In the genomic region with DNA sequence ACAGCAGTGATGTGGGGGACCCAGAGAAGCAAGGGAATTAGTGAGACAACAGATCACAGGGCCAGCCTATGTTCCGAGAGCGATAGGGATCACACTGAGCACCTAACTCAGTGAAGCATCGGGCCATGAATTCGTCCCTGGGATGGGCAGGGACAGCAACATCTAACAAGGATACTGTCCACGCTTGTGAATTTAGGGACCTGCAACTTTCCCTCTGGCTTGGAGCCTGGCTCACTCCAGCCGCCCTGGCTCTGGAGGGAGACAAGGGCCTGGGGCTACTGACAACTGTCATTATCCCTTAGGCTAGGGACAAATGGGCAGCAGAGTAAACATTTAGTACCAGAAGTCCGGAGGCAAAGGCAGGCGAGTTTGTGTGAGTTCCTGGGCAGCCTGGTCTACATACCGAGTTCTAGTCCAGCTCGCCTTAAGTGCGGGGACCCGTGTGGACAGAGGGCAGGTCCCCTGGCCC, we compare ENCODE assay signal across 9 mouse cellular contexts. TPM values are rescaled to one million over a fixed set of nuclear protein-coding genes. Genes with fewer than 3 reads are reported as not detected.
A peak's percentile ranks its signal among the peaks of the same experiment; 100 is the strongest.
DNase-seq lines count a peak whose midpoint lies in the region; ATAC-seq and TF ChIP-seq lines count a peak whose summit lies in the region.
"Had no signal": no experiment of that assay in that cellular context is flagged by ENCODE, and none has a peak within 500 bp of the region (broad histone marks: within the 10 kb centered on the region; RNA-seq: fewer than 3 reads in every experiment).

No protein-coding gene starts in this region.

- WGBS in forebrain, postnatal 0 days: 4% methylated on average over 12 of the region's 12 CpGs
- WGBS in midbrain, embryonic 10.5 days: 9% methylated on average over 12 of the region's 12 CpGs

- H3K4me2 ChIP-seq in forebrain, postnatal 0 days (ENCODE audit: low read depth): peak overlapping the region; percentile 86

- no peak for TF ChIP-seq CTCF in forebrain, postnatal 0 days (IDR thresholded peaks at IDR 0.05; ENCODE audit: low read depth)

- no peaks in the 10 kb centered on the region for H3K27me3 ChIP-seq in forebrain, postnatal 0 days (ENCODE audit: insufficient read depth, low read length)
- no peaks in the 10 kb centered on the region for H3K27me3 ChIP-seq in midbrain, embryonic 10.5 days (ENCODE audit: low read depth, poor library complexity, severe bottlenecking)

- DNase-seq in kidney, adult 18-20 months: peak; percentile 8
- DNase-seq in kidney, adult 8-10 months: no peak
- DNase-seq in NIH3T3 (ENCODE audit: low read depth): peak; percentile 33
- peak; percentile 14 for DNase-seq in forebrain, postnatal 0 days
- no peak for DNase-seq in midbrain, embryonic 10.5 days (ENCODE audit: low spot score)
- DNase-seq in embryo, embryonic 10.5 days (ENCODE audit: low spot score): no peak
- DNase-seq in cerebellum, postnatal 25 days: no peak
- no peak for DNase-seq in right cerebral cortex, adult 18-20 months

- 0 out of 2 replicates have a peak, but pooled peaks cover 12% of the 10 kb centered on the region for H3K4me1 ChIP-seq in forebrain, postnatal 0 days (ENCODE audit: insufficient read depth)
- H3K4me1 ChIP-seq in midbrain, embryonic 10.5 days: peaks cover 29% of the 10 kb centered on the region

- ATAC-seq in forebrain, postnatal 0 days: no peak

- H3K27ac ChIP-seq in forebrain, postnatal 0 days (ENCODE audit: low read depth, low read length): no peak overlapping the region
- peak overlapping the region; percentile 89 for H3K27ac ChIP-seq in midbrain, embryonic 10.5 days (replicated peaks)

- peak overlapping the region; percentile 88 for H3K9ac ChIP-seq in forebrain, postnatal 0 days

- H3K4me3 ChIP-seq in forebrain, postnatal 0 days (ENCODE audit: low read depth, low read length): peak overlapping the region; percentile 94
- peak overlapping the region; percentile 80 for H3K4me3 ChIP-seq in midbrain, embryonic 10.5 days

- H3K9me3 ChIP-seq in forebrain, postnatal 0 days (ENCODE audit: low read length): no peaks in the 10 kb centered on the region
- no peaks in the 10 kb centered on the region for H3K9me3 ChIP-seq in midbrain, embryonic 10.5 days (replicated peaks)

- H3K36me3 ChIP-seq in forebrain, postnatal 0 days (ENCODE audit: insufficient read depth): peaks cover 10% of the 10 kb centered on the region; the same call in 1 of the 2 replicates
- H3K36me3 ChIP-seq in midbrain, embryonic 10.5 days: peaks cover 11% of the 10 kb centered on the region

RNA-seq across cellular contexts. Expression of a gene that starts 0.7 kb away (rescaled TPM):
- 19.5 and 23.7 TPM in 2 replicates for total RNA-seq in forebrain, postnatal 0 days (2014; rRNA removed)
- polyA plus RNA-seq in forebrain, postnatal 0 days (2015; fragmentation: Nextera tagmentation; extraction: Ambion mirVana): 33.5 and 39.4 TPM in 2 replicates
- 35.6 and 37.0 TPM in 2 replicates for polyA plus RNA-seq in midbrain, embryonic 10.5 days (2016; fragmentation: Nextera tagmentation; extraction: Ambion mirVana)

RNA-seq across cellular contexts. Expression of a gene that starts 8.3 kb away (rescaled TPM):
- 2.5 and 4.9 TPM in 2 replicates for total RNA-seq in forebrain, postnatal 0 days (2014; rRNA removed)
- polyA plus RNA-seq in forebrain, postnatal 0 days (2015; fragmentation: Nextera tagmentation; extraction: Ambion mirVana): 1.6 and 2.0 TPM in 2 replicates
- 3.9 and 4.6 TPM in 2 replicates for polyA plus RNA-seq in midbrain, embryonic 10.5 days (2016; fragmentation: Nextera tagmentation; extraction: Ambion mirVana)

RNA-seq across cellular contexts. Expression of a gene that starts 26.4 kb away (rescaled TPM):
- not detected in 2 replicates for total RNA-seq in forebrain, postnatal 0 days (2014; rRNA removed)
- not detected in 2 replicates for polyA plus RNA-seq in forebrain, postnatal 0 days (2015; fragmentation: Nextera tagmentation; extraction: Ambion mirVana)
- not detected in 2 replicates for polyA plus RNA-seq in midbrain, embryonic 10.5 days (2016; fragmentation: Nextera tagmentation; extraction: Ambion mirVana)
- polyA plus RNA-seq: brain, embryonic 14.5 days had no signal

RNA-seq across cellular contexts. Expression of a gene that starts 30.1 kb away (rescaled TPM):
- total RNA-seq in forebrain, postnatal 0 days (2014; rRNA removed): 1.3 and 3.0 TPM in 2 replicates
- 2.3 and 3.1 TPM in 2 replicates for polyA plus RNA-seq in forebrain, postnatal 0 days (2015; fragmentation: Nextera tagmentation; extraction: Ambion mirVana)
- 5.5 and 6.2 TPM in 2 replicates for polyA plus RNA-seq in midbrain, embryonic 10.5 days (2016; fragmentation: Nextera tagmentation; extraction: Ambion mirVana)

Comparison
In these comparisons a context has a peak if more than half of its experiments do, and no peak if none do; other contexts are left out.
1. DNase-seq: peak in kidney, adult 18-20 months (single experiment), NIH3T3 (single experiment) and forebrain, postnatal 0 days (single experiment); none in kidney, adult 8-10 months (0 of 2), midbrain, embryonic 10.5 days (single experiment), embryo, embryonic 10.5 days (single experiment), cerebellum, postnatal 25 days (0 of 2) and right cerebral cortex, adult 18-20 months (single experiment).